8 mouse cellular contexts compared by ENCODE assay signal in the genomic region with DNA sequence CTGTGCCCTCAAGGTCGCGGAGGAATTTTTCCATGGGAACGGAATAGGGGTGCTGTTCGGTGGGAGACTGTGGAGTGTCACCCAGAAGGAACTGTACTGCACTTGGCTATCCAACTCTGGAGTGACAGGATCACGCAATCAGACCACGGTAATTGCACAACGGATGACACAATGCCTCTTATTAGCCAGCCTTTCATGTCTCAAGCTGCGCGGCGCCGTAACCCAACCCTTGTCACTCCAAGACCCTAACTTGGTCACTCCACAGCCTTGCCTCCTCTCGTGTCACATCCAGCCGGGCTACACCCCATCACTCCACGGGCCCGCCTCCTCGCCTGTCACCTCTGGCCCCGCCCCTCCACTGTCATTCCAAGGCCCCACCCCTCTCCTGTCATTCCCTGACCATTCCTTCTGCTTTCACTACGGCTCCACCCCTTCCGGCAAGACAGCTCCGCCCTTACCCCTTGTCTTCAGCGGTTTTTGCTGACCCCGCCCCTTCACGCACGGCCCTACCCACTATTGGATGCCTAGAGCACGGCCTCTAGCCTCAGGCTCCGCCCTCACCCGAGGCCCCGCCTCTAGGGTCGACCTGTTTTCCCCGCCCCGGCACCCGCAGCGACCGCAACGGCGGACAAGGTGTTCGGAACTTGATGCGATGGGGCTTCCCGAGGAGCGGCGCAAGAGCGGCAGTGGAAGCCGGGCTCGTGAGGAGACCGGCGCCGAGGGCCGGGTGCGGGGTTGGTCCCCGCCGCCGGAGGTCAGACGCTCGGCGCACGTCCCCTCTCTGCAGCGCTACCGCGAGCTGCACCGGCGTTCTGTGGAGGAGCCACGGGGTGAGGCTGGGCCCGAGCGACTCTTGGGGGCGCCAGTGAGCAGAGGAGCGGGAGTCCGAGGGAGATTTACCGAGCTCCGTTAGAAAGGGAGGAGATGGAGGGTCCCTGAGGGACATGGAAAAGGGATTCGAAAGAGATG. TPM values are rescaled to one million over a fixed set of nuclear protein-coding genes. Genes with fewer than 3 reads are reported as not detected.
DNase-seq lines count a peak whose midpoint lies in the region; ATAC-seq lines count a peak whose summit lies in the region.

Gene Acss2, plus strand, starts transcription at position 494 of the 969 bp plus-strand sequence.
Gene Ggt7, minus strand, starts transcription at position 783 of the 969 bp plus-strand sequence.

- peak; percentile 91 for DNase-seq in WW6 (ENCODE audit: low read depth, low spot score)
- DNase-seq in cerebellum, postnatal 4 days (ENCODE audit: low spot score in 2 of 2), result peak; percentile 85 to 96
- DNase-seq in gastrocnemius, adult 18-20 months (ENCODE audit: low spot score), result peak; percentile 99
- peak; percentile 97 to 98 for DNase-seq in left cerebral cortex, adult 18-20 months (ENCODE audit: low spot score in 2 of 2)
- peak; percentile 99 for DNase-seq in right cerebral cortex, adult 18-20 months
- peak; percentile 94 for DNase-seq in urinary bladder, postnatal 10 days (ENCODE audit: low spot score)

- H3K27me3 ChIP-seq in hindbrain, embryonic 16.5 days (replicated peaks; ENCODE audit: control insufficient read depth, insufficient read depth, low read length), result no peaks in the 10 kb centered on the region

- 2% methylated on average over 63 of the region's 70 CpGs for WGBS in hindbrain, embryonic 16.5 days
- 2% methylated on average over 70 of the region's 70 CpGs for WGBS in macrophage (ENCODE audit: missing documents)

- H3K4me1 ChIP-seq in hindbrain, embryonic 16.5 days (ENCODE audit: control insufficient read depth, insufficient read depth, low read depth, low read length), result peaks cover 27% of the 10 kb centered on the region

- H3K36me3 ChIP-seq in hindbrain, embryonic 16.5 days (ENCODE audit: control insufficient read depth, insufficient read depth, low read length), result no peaks in the 10 kb centered on the region
- H3K36me3 ChIP-seq in macrophage (ENCODE audit: inconsistent target), result no peaks in the 10 kb centered on the region

- H3K4me2 ChIP-seq in hindbrain, embryonic 16.5 days (ENCODE audit: low read length), result peak within 1 kb of the TSS; percentile 95

- peak within 1 kb of the TSS; percentile 80 for H3K27ac ChIP-seq in hindbrain, embryonic 16.5 days (ENCODE audit: low read depth, low read length)
- H3K27ac ChIP-seq in macrophage, result peak within 1 kb of the TSS; percentile 54

- H3K9me3 ChIP-seq in hindbrain, embryonic 16.5 days (ENCODE audit: control insufficient read depth, low read length), result no peaks in the 10 kb centered on the region

- H3K4me3 ChIP-seq in hindbrain, embryonic 16.5 days (ENCODE audit: low read length), result peak within 1 kb of the TSS; percentile 66
- peak within 1 kb of the TSS; percentile 72 for H3K4me3 ChIP-seq in macrophage (ENCODE audit: inconsistent target)

- ATAC-seq in hindbrain, embryonic 16.5 days, result peak; percentile 98

- H3K9ac ChIP-seq in hindbrain, embryonic 16.5 days (ENCODE audit: low read depth, low read length), result peak within 1 kb of the TSS; percentile 68

- no peaks in the 10 kb centered on the region for H3K79me2 ChIP-seq in macrophage (ENCODE audit: inconsistent target)

RNA-seq across cellular contexts. Expression of gene Acss2, which starts in this region (rescaled TPM):
- 10 to 100 TPM; 24.7 to 47.8 TPM for total RNA-seq in gastrocnemius, adult 18-20 months (2021)
- 28.4 and 29.3 TPM in 2 replicates for polyA plus RNA-seq in hindbrain, embryonic 16.5 days (2015; fragmentation: Nextera tagmentation; extraction: Ambion mirVana)
- total RNA-seq in left cerebral cortex, adult 18-20 months (2021), result 10 to 100 TPM; 47.3 to 57.0 TPM
- total RNA-seq in macrophage (2018; cell fraction: chromatin; rRNA removed), result 10 to 100 TPM in 20 of 26 experiments, 1 to 10 TPM in 6; 1.6 to 54.5 (median 20.0) TPM
- total RNA-seq in macrophage (2018; cell fraction: cytosol; rRNA removed), result 10 to 100 TPM in 15 of 26 experiments, 1 to 10 TPM in 11; 6.0 to 18.2 (median 11.1) TPM
- total RNA-seq in macrophage (2018; cell fraction: nucleus; rRNA removed), result 10 to 100 TPM in 19 of 26 experiments, 1 to 10 TPM in 7; 2.8 to 30.7 (median 15.7) TPM
- 2.5 to 12.9 TPM (median 4.1 TPM) in 3 replicates for polyA plus RNA-seq in macrophage (2018)

RNA-seq across cellular contexts. Expression of gene Ggt7, which starts in this region (rescaled TPM):
- 1 to 10 TPM; 1.1 to 1.4 TPM for total RNA-seq in gastrocnemius, adult 18-20 months (2021)
- 89.4 and 89.9 TPM in 2 replicates for polyA plus RNA-seq in hindbrain, embryonic 16.5 days (2015; fragmentation: Nextera tagmentation; extraction: Ambion mirVana)
- 100 to 1,000 TPM; 114 to 127 TPM for total RNA-seq in left cerebral cortex, adult 18-20 months (2021)
- 1 to 10 TPM in 1 of 26 experiments, under 1 TPM in 2, not detected in 23; 0.51 to 2.3 (median 0.63) TPM for total RNA-seq in macrophage (2018; cell fraction: chromatin; rRNA removed)
- under 1 TPM in 3 of 26 experiments, not detected in 23; 0.06 to 0.15 (median 0.14) TPM for total RNA-seq in macrophage (2018; cell fraction: cytosol; rRNA removed)
- under 1 TPM in 2 of 26 experiments, not detected in 24; 0.60 to 0.63 TPM for total RNA-seq in macrophage (2018; cell fraction: nucleus; rRNA removed)
- polyA plus RNA-seq in macrophage (2018), result not detected in 3 replicates

Comparison
In these comparisons a context has a peak if more than half of its experiments do, and no peak if none do; other contexts are left out.
1. Peak in every context shown above with its lines: DNase-seq, ATAC-seq, H3K4me3 ChIP-seq and H3K27ac ChIP-seq.
2. RNA of gene Ggt7 (total RNA-seq): 114 to 127 TPM in left cerebral cortex, adult 18-20 months; 1.1 to 1.4 TPM in gastrocnemius, adult 18-20 months; every median in the first group is over 10 times any median in the second.
3. RNA of gene Ggt7 (polyA plus RNA-seq): 89.4 to 89.9 TPM in hindbrain, embryonic 16.5 days; not detected in macrophage; every median in the first group is over 10 times any median in the second.